Mouse (Mus musculus): ENCODE data around the gene Sbk1. TPM values are rescaled to one million over a fixed set of nuclear protein-coding genes. Genes with fewer than 3 reads are reported as not detected.

Sbk1 gene
- polyA plus RNA-seq, 2 experiments, result 47.9 to 50.9 TPM

GRCm38 (mm10) chr7:126232345-126233071 lies 39.9 kb upstream of the Sbk1 start:
- DNase-seq (ENCODE audit: low spot score), result no peak
- Histone ChIP-seq H3K4me2 (replicated peaks; ENCODE audit: low read depth, low read length, severe bottlenecking) (no peak overlapping the region), H3K9ac (ENCODE audit: low read depth, low read length, severe bottlenecking) (no peak overlapping the region), H3K27me3 (ENCODE audit: control insufficient read depth, insufficient read depth, low read length) (no peaks in the 10 kb centered on the region), H3K27ac (replicated peaks; ENCODE audit: low read depth, low read length) (no peak overlapping the region), H3K9me3 (ENCODE audit: control insufficient read depth, low read length) (no peaks in the 10 kb centered on the region), H3K4me1 (ENCODE audit: control insufficient read depth, insufficient read depth, low read length) (no peaks in the 10 kb centered on the region), H3K36me3 (ENCODE audit: control insufficient read depth, insufficient read depth, low read length) (no peaks in the 10 kb centered on the region), H3K4me3 (replicated peaks; ENCODE audit: low read length) (no peak overlapping the region)
- TF ChIP-seq POLR2A (IDR thresholded peaks at IDR 0.05; ENCODE audit: borderline replicate concordance, extremely low read depth, insufficient read depth, insufficient read length), result no peak
- 52% methylated on average over 7 of the region's 8 CpGs for WGBS
- ATAC-seq (ENCODE audit: low FRiP score, low read depth), result no peak

- no peaks in the 10 kb centered on the region for H3K36me3 ChIP-seq (ENCODE audit: control insufficient read depth, insufficient read depth, low read length)
- H3K27ac ChIP-seq (replicated peaks; ENCODE audit: low read depth, low read length), result no peak overlapping the region
- no peaks in the 10 kb centered on the region for H3K4me1 ChIP-seq (ENCODE audit: control insufficient read depth, insufficient read depth, low read length)
- DNase-seq (ENCODE audit: low spot score) (no peak), ATAC-seq (ENCODE audit: low FRiP score, low read depth) (no peak)
- no peaks in the 10 kb centered on the region for H3K27me3 ChIP-seq (ENCODE audit: control insufficient read depth, insufficient read depth, low read length)
- H3K4me2 ChIP-seq (replicated peaks; ENCODE audit: low read depth, low read length, severe bottlenecking), result no peak overlapping the region
- WGBS, result 85% methylated on average over 3 of the region's 3 CpGs
- no peaks in the 10 kb centered on the region for H3K9me3 ChIP-seq (ENCODE audit: control insufficient read depth, low read length)
- no peak overlapping the region for H3K9ac ChIP-seq (ENCODE audit: low read depth, low read length, severe bottlenecking)
- no peak overlapping the region for H3K4me3 ChIP-seq (replicated peaks; ENCODE audit: low read length)
- TF ChIP-seq POLR2A (IDR thresholded peaks at IDR 0.05; ENCODE audit: borderline replicate concordance, extremely low read depth, insufficient read depth, insufficient read length), result no peak
These were observed 37.8 kb upstream of the Sbk1 start for GRCm38 (mm10) chr7:126234611-126235010.

GRCm38 (mm10) chr7:126236083-126236793 lies 36.2 kb upstream of the Sbk1 start:
- ATAC-seq (ENCODE audit: low FRiP score, low read depth) (no peak), DNase-seq (ENCODE audit: low spot score) (peak; percentile 12)
- H3K27ac ChIP-seq (replicated peaks; ENCODE audit: low read depth, low read length), result no peak overlapping the region
- H3K9me3 ChIP-seq (ENCODE audit: control insufficient read depth, low read length), result no peaks in the 10 kb centered on the region
- no peaks in the 10 kb centered on the region for H3K4me1 ChIP-seq (ENCODE audit: control insufficient read depth, insufficient read depth, low read length)
- no peaks in the 10 kb centered on the region for H3K36me3 ChIP-seq (ENCODE audit: control insufficient read depth, insufficient read depth, low read length)
- no peak overlapping the region for H3K9ac ChIP-seq (ENCODE audit: low read depth, low read length, severe bottlenecking)
- WGBS, result 62% methylated on average over 11 of the region's 11 CpGs
- no peak for TF ChIP-seq POLR2A (IDR thresholded peaks at IDR 0.05; ENCODE audit: borderline replicate concordance, extremely low read depth, insufficient read depth, insufficient read length)
- H3K27me3 ChIP-seq (ENCODE audit: control insufficient read depth, insufficient read depth, low read length), result no peaks in the 10 kb centered on the region
- H3K4me3 ChIP-seq (replicated peaks; ENCODE audit: low read length), result no peak overlapping the region
- H3K4me2 ChIP-seq (replicated peaks; ENCODE audit: low read depth, low read length, severe bottlenecking), result no peak overlapping the region

- no peak for TF ChIP-seq POLR2A (IDR thresholded peaks at IDR 0.05; ENCODE audit: borderline replicate concordance, extremely low read depth, insufficient read depth, insufficient read length)
- H3K27ac ChIP-seq (replicated peaks; ENCODE audit: low read depth, low read length), result no peak overlapping the region
- WGBS, result 62% methylated on average over 5 of the region's 5 CpGs
- H3K4me2 ChIP-seq (replicated peaks; ENCODE audit: low read depth, low read length, severe bottlenecking), result no peak overlapping the region
- H3K9ac ChIP-seq (ENCODE audit: low read depth, low read length, severe bottlenecking), result no peak overlapping the region
- no peaks in the 10 kb centered on the region for H3K4me1 ChIP-seq (ENCODE audit: control insufficient read depth, insufficient read depth, low read length)
- H3K9me3 ChIP-seq (ENCODE audit: control insufficient read depth, low read length), result no peaks in the 10 kb centered on the region
- H3K27me3 ChIP-seq (ENCODE audit: control insufficient read depth, insufficient read depth, low read length), result no peaks in the 10 kb centered on the region
- no peak for DNase-seq (ENCODE audit: low spot score)
- no peak for ATAC-seq (ENCODE audit: low FRiP score, low read depth)
- H3K4me3 ChIP-seq (replicated peaks; ENCODE audit: low read length), result no peak overlapping the region
- H3K36me3 ChIP-seq (ENCODE audit: control insufficient read depth, insufficient read depth, low read length), result no peaks in the 10 kb centered on the region
These were observed 35.6 kb upstream of the Sbk1 start for GRCm38 (mm10) chr7:126236794-126237192.

- Histone ChIP-seq H3K4me2 (replicated peaks; ENCODE audit: low read depth, low read length, severe bottlenecking) (no peak overlapping the region), H3K27ac (replicated peaks; ENCODE audit: low read depth, low read length) (no peak overlapping the region), H3K4me3 (replicated peaks; ENCODE audit: low read length) (no peak overlapping the region), H3K9ac (ENCODE audit: low read depth, low read length, severe bottlenecking) (no peak overlapping the region), H3K27me3 (ENCODE audit: control insufficient read depth, insufficient read depth, low read length) (no peaks in the 10 kb centered on the region), H3K36me3 (ENCODE audit: control insufficient read depth, insufficient read depth, low read length) (no peaks in the 10 kb centered on the region), H3K9me3 (ENCODE audit: control insufficient read depth, low read length) (no peaks in the 10 kb centered on the region), H3K4me1 (ENCODE audit: control insufficient read depth, insufficient read depth, low read length) (no peaks in the 10 kb centered on the region)
- ATAC-seq (ENCODE audit: low FRiP score, low read depth) (no peak), DNase-seq (ENCODE audit: low spot score) (no peak)
- no peak for TF ChIP-seq POLR2A (IDR thresholded peaks at IDR 0.05; ENCODE audit: borderline replicate concordance, extremely low read depth, insufficient read depth, insufficient read length)
- 82% methylated on average over 14 of the region's 14 CpGs for WGBS
These were observed 31.5 kb upstream of the Sbk1 start for GRCm38 (mm10) chr7:126240814-126241360.
